Mouse (Mus musculus): ENCODE data around the gene BC053393.

DNA sequence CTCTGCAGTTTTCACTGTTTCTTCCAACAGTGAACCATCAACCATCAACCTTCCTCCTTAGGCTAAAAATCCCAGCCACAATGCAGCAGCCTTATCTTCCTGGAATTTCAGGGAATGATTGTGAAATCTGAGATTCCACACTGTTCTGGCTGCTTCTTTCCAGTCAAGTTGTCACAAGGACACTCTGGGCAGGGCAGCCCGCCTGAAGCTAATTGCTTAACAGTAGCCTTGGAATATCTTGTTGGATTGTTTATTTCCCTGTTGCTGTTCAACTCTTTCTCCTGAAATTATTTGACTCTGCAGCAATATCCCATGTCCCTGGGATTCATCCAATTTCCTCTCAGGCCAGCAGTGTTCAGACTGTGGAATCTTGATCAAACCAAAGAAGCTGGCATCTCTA lies 6.7 kb upstream of the BC053393 start:
- no peak for TF ChIP-seq CTCF (IDR thresholded peaks at IDR 0.05; ENCODE audit: insufficient read depth, low read length)
- TF ChIP-seq POLR2A (IDR thresholded peaks at IDR 0.05; ENCODE audit: borderline replicate concordance, extremely low read depth, low read depth, low read length), result no peak
